Mouse (Mus musculus) left cerebral cortex, adult 18-20 months (tissue): ENCODE data around the gene Gria4. TPM values are rescaled to one million over a fixed set of nuclear protein-coding genes. Genes with fewer than 3 reads are reported as not detected.

ENCODE experiments used
- microRNA-seq, 2 experiments: library from miRNA; unstranded; fragments of <30 nt; microRNA quantifications; one replicate each; pipeline ENCODE4 v1.2.0; 2021
- total RNA-seq, 2 experiments: library from RNA; stranded (reverse); gene quantifications; 2 replicates each; pipeline ENCODE4 v1.2.3; 2021

Gria4 gene
- total RNA-seq, 2 experiments from 2014 or later = 95.2 to 101 TPM

Small RNAs within 50 kb of the gene (microRNA-seq; reads per million reads assigned to microRNA genes)
- gene Gm23811 (0 reads per million in 2 experiments), gene Gm23992 (0 reads per million in 2 experiments)
